Mouse (Mus musculus): Measurements from ENCODE around the gene Mcf2l. TPM values are rescaled to one million over a fixed set of nuclear protein-coding genes. Genes with fewer than 3 reads are reported as not detected.

Gene Mcf2l
- polyA plus RNA-seq, 1 experiment: 2.2 TPM

DNA sequence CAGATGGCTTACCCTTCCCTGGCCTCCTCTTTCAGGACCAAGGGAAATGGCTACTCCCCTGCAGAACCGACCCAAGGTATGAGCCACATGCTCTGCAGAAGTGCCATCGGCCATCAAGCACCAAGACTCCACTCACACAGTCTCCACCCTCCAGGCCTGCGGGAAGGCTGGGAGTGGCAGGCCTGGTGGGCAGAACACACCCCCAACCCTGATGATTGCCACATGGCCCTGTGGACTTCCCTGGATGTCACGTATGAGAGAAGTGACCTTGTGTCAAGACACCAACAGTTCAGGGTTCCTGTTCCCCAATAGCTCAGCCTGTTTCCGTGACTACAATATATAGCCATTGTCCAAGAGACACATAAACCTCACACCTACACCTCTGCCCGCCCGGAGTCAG, 163.4 kb downstream of the Mcf2l start, which contains the start of gene F10:
Gene F10 (plus strand): TSS at position 294 of the 400 bp plus-strand sequence.
- H3K4me1 ChIP-seq (ENCODE audit: control insufficient read depth, insufficient read depth, low read length): peaks cover 32% of the 10 kb centered on the region
- H3K4me3 ChIP-seq (ENCODE audit: insufficient read depth, low read length): no peak within 1 kb of the TSS
- no peak for TF ChIP-seq CTCF (IDR thresholded peaks at IDR 0.05; ENCODE audit: low read depth, low read length)
- TF ChIP-seq POLR2A (IDR thresholded peaks at IDR 0.05; ENCODE audit: borderline replicate concordance, low read depth, low read length): no peak
- H3K27ac ChIP-seq (ENCODE audit: insufficient read depth, low read depth, low read length): no peak within 1 kb of the TSS

DNA sequence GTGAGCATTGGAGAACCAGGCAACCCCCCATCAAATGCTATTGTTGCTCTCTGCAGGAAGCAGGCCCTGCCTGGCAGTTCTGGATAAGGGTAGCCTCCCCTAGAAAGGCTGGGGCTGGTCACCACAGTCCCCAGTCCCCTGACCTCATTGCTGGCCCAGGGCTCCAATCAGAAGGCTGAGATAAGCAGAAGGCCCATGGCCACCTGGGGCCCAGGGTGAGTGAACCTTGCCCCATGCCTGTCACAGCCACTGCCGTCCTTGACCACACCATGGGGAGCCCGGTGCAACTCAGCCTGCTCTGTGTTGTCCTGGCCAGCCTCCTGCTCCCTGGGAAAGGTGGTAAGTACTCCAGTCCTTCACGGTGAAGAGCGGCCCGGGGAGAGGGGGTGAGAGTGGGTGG, 164.0 kb downstream of the Mcf2l start:
- TF ChIP-seq POLR2A (IDR thresholded peaks at IDR 0.05; ENCODE audit: borderline replicate concordance, low read depth, low read length) (no peak), CTCF (IDR thresholded peaks at IDR 0.05; ENCODE audit: low read depth, low read length) (no peak)
- Histone ChIP-seq H3K4me3 (ENCODE audit: insufficient read depth, low read length) (no peak overlapping the region), H3K4me1 (ENCODE audit: control insufficient read depth, insufficient read depth, low read length) (peaks cover 28% of the 10 kb centered on the region), H3K27ac (ENCODE audit: insufficient read depth, low read depth, low read length) (no peak overlapping the region)

DNA sequence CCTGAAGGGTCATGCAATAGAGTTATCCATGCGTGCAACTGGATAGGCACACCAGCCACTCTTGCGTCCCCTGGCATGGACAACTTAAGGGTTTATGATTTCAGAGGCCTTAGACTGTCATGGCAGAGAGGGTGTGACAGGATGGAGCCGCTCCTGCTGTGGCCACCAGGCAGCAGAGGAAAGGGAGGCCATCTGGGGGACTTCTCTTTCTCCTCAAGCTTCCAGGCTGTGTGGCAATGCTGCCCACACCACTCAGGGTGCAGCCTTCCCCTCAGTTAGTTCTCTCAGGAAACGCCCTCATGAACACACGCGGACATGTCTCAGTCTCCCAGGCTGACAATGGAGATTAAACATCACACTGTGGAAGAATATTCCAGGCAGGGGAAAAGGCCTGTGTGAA, 165.4 kb downstream of the Mcf2l start:
- Histone ChIP-seq H3K4me3 (ENCODE audit: insufficient read depth, low read length) (no peak overlapping the region), H3K27ac (ENCODE audit: insufficient read depth, low read depth, low read length) (no peak overlapping the region), H3K4me1 (ENCODE audit: control insufficient read depth, insufficient read depth, low read length) (peaks cover 28% of the 10 kb centered on the region)
- TF ChIP-seq CTCF (IDR thresholded peaks at IDR 0.05; ENCODE audit: low read depth, low read length) (no peak), POLR2A (IDR thresholded peaks at IDR 0.05; ENCODE audit: borderline replicate concordance, low read depth, low read length) (no peak)

DNA sequence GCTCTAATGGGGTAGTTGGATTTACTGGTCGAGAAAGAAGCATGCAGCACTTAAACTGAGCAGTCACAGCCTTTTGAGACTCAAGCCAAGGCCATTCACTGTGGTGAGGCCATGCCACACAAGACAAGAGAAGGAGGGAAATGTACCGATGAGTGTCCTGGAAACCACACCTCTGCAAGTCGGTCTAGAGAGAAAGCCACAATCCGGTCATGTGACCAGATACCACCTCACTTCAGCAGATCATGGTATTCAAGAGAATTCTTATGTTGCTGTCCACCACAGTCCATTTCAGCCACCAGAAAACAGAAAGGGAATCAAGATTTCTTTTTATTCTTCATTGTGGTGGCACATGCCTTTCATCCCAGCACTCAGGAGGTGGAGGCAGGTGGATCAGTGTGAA, 167.9 kb downstream of the Mcf2l start:
- Histone ChIP-seq H3K4me1 (ENCODE audit: control insufficient read depth, insufficient read depth, low read length) (peaks cover 21% of the 10 kb centered on the region), H3K4me3 (ENCODE audit: insufficient read depth, low read length) (no peak overlapping the region), H3K27ac (ENCODE audit: insufficient read depth, low read depth, low read length) (no peak overlapping the region)
- no peak for TF ChIP-seq POLR2A (IDR thresholded peaks at IDR 0.05; ENCODE audit: borderline replicate concordance, low read depth, low read length)
- no peak for TF ChIP-seq CTCF (IDR thresholded peaks at IDR 0.05; ENCODE audit: low read depth, low read length)

DNA sequence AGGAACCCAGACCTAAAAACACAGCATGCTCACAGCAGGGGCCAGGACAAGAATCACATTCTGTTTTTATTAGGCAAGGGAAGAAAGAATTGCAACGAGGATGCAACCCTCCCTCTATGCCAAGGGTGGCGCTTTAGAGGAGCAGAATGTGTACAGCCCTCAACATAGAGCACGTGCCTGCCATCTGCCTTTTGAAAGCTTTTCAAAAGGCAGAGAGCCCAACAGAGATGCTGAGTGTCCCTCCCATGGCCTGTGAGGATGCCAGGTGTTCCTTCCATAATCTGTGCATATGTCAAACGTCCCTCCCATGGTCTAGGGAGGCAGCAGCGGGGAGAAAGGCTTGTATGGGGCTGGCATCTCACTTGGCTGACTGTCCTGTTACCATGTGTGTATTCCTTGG, 174.0 kb downstream of the Mcf2l start:
- TF ChIP-seq CTCF (IDR thresholded peaks at IDR 0.05; ENCODE audit: low read depth, low read length) (no peak), POLR2A (IDR thresholded peaks at IDR 0.05; ENCODE audit: borderline replicate concordance, low read depth, low read length) (no peak)
- H3K4me1 ChIP-seq (ENCODE audit: control insufficient read depth, insufficient read depth, low read length): no peaks in the 10 kb centered on the region
- H3K27ac ChIP-seq (ENCODE audit: insufficient read depth, low read depth, low read length): no peak overlapping the region
- H3K4me3 ChIP-seq (ENCODE audit: insufficient read depth, low read length): no peak overlapping the region

DNA sequence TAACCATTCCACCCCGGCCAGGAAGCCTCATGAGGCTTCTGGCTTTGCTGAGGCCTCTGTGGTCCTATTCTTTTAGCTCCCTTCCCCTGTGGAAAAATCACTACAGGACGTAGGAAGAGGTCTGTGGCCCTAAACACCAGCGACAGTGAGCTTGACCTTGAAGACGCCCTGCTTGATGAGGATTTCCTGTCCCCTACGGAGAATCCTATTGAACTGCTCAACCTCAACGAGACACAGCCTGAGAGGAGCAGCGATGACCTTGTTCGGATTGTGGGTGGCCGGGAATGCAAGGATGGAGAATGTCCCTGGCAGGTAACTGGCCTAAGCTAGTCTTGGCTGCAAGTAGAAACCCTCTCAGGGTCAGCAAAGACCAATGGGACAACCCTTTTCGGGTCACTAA, 176.9 kb downstream of the Mcf2l start:
- no peak overlapping the region for H3K4me3 ChIP-seq (ENCODE audit: insufficient read depth, low read length)
- TF ChIP-seq CTCF (IDR thresholded peaks at IDR 0.05; ENCODE audit: low read depth, low read length) (no peak), POLR2A (IDR thresholded peaks at IDR 0.05; ENCODE audit: borderline replicate concordance, low read depth, low read length) (no peak)

DNA sequence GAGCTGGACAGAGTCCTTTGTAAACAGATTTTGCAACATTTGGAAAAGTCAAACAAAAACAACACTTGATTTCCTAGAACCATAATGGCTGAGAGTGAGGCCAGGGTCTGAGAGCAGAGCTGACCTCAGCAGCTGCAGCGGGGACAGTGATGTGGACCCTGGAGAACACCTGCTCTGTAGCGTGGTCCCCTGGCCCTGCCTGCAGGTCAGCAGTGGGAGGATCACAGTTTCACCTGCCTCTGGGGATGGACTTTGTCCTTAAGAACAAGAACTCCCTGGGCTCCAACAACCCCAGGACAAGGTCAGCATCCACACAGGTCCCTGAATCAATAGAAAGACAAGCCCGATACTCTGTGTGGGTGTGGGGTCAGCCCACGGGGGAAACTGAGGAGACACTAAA, 183.7 kb downstream of the Mcf2l start:
- H3K4me3 ChIP-seq (ENCODE audit: insufficient read depth, low read length): no peak overlapping the region
- H3K4me1 ChIP-seq (ENCODE audit: control insufficient read depth, insufficient read depth, low read length): no peaks in the 10 kb centered on the region
- H3K27ac ChIP-seq (ENCODE audit: insufficient read depth, low read depth, low read length): no peak overlapping the region
- TF ChIP-seq CTCF (IDR thresholded peaks at IDR 0.05; ENCODE audit: low read depth, low read length) (no peak), POLR2A (IDR thresholded peaks at IDR 0.05; ENCODE audit: borderline replicate concordance, low read depth, low read length) (no peak)

More for the DNA sequence above, 176.9 kb downstream of the Mcf2l start:
- no peak overlapping the region for H3K27ac ChIP-seq (ENCODE audit: insufficient read depth, low read depth, low read length)
- no peaks in the 10 kb centered on the region for H3K4me1 ChIP-seq (ENCODE audit: control insufficient read depth, insufficient read depth, low read length)

DNA sequence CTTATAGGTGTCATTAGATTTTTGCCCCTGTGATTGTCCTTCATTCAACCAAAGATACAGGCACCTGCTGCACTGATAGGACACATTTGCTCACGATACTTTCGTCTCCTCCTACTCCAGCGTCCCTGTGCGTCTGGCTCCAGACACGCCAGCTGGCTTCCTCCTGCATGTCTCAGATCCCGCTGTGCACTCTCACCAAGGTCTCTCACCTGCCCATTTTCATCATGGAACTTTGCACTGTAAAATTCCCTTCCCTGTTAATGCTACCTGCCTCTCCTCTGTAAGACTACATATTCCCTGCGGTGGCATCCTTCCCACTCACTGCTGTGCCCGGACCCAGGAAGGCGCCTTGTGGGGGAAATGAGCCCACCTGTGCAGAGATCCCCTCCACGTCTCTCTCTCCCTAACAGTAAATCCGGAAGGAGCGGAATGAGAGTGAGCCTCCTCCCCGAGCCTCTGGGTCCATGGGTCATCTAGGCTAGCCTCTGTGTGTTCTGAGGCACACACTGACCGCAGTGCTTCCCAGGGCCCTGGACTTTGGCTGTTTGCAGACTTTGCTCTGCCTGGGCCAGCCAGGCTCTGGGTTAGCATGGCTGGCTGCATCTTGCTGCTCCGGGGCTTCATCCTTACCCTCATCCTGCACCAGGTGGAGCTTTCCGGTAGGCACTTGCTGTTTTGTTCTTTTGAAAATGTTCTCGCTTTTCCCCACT, 187.0 kb downstream of the Mcf2l start, which contains the start of gene Proz:
Gene Proz (plus strand): TSS at position 474 of the 710 bp plus-strand sequence.
- no peak for TF ChIP-seq POLR2A (IDR thresholded peaks at IDR 0.05; ENCODE audit: borderline replicate concordance, low read depth, low read length)
- TF ChIP-seq CTCF (IDR thresholded peaks at IDR 0.05; ENCODE audit: low read depth, low read length): no peak
- Histone ChIP-seq H3K4me1 (ENCODE audit: control insufficient read depth, insufficient read depth, low read length) (peaks cover 7% of the 10 kb centered on the region), H3K27ac (ENCODE audit: insufficient read depth, low read depth, low read length) (no peak within 1 kb of the TSS), H3K4me3 (ENCODE audit: insufficient read depth, low read length) (no peak within 1 kb of the TSS)

DNA sequence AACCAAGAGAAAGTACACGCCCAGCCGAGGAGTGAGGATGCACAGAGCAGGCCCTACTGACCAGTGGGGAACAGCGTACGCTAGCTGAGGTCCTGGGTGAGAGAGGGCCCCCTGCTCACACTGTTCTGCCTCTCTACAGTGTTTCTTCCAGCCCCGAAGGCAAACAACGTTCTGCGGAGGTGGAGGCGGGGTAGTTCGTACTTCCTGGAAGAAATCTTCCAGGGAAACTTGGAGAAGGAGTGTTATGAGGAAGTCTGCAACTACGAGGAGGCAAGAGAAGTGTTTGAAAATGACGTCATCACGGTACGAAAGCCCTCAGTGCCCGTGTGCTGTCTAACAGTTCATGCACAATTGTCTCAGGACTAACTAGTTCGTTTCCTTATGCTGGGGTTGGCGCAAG, 189.5 kb downstream of the Mcf2l start:
- no peak overlapping the region for H3K27ac ChIP-seq (ENCODE audit: insufficient read depth, low read depth, low read length)
- TF ChIP-seq CTCF (IDR thresholded peaks at IDR 0.05; ENCODE audit: low read depth, low read length): no peak
- TF ChIP-seq POLR2A (IDR thresholded peaks at IDR 0.05; ENCODE audit: borderline replicate concordance, low read depth, low read length): no peak

More for the DNA sequence above, 189.5 kb downstream of the Mcf2l start:
- Histone ChIP-seq H3K4me3 (ENCODE audit: insufficient read depth, low read length) (no peak overlapping the region), H3K4me1 (ENCODE audit: control insufficient read depth, insufficient read depth, low read length) (peaks cover 7% of the 10 kb centered on the region)

Other genes starting within 250 kb of the Mcf2l start
- gene Tubgcp3, start 201.6 kb upstream of the Mcf2l start, polyA plus RNA-seq (2012; ENCODE audit: insufficient read depth, insufficient read length, missing spikeins): 32.9 and 34.3 TPM in 2 replicates
- 21.1 and 24.0 TPM in 2 replicates for gene Atp11a, start 116.8 kb upstream of the Mcf2l start, polyA plus RNA-seq (2012; ENCODE audit: insufficient read depth, insufficient read length, missing spikeins)
- gene F7, start 152.2 kb downstream of the Mcf2l start, polyA plus RNA-seq (2012; ENCODE audit: insufficient read depth, insufficient read length, missing spikeins): 0.87 and 1.3 TPM in 2 replicates
- 2.5 and 3.9 TPM in 2 replicates for gene F10, start 163.5 kb downstream of the Mcf2l start, polyA plus RNA-seq (2012; ENCODE audit: insufficient read depth, insufficient read length, missing spikeins)
- not detected in 2 replicates for gene Proz, start 187.1 kb downstream of the Mcf2l start, polyA plus RNA-seq (2012; ENCODE audit: insufficient read depth, insufficient read length, missing spikeins)
- gene Pcid2, start 231.7 kb downstream of the Mcf2l start, polyA plus RNA-seq (2012; ENCODE audit: insufficient read depth, insufficient read length, missing spikeins): 15.8 and 16.4 TPM in 2 replicates
- gene Cul4a, start 231.8 kb downstream of the Mcf2l start, polyA plus RNA-seq (2012; ENCODE audit: insufficient read depth, insufficient read length, missing spikeins): 33.3 and 44.0 TPM in 2 replicates